Mouse (Mus musculus): ENCODE results near the gene Atg16l1. TPM values are rescaled to one million over a fixed set of nuclear protein-coding genes. Genes with fewer than 3 reads are reported as not detected.
"Not testable (repeated sequence)": the region's sequence is repeated elsewhere in the genome, so short reads cannot be mapped to it uniquely, and the experiment has no call there.

Gene Atg16l1
- total RNA-seq, 4 experiments from 2014 or later: 61.4 to 72.4 (median 68.5) TPM

DNA sequence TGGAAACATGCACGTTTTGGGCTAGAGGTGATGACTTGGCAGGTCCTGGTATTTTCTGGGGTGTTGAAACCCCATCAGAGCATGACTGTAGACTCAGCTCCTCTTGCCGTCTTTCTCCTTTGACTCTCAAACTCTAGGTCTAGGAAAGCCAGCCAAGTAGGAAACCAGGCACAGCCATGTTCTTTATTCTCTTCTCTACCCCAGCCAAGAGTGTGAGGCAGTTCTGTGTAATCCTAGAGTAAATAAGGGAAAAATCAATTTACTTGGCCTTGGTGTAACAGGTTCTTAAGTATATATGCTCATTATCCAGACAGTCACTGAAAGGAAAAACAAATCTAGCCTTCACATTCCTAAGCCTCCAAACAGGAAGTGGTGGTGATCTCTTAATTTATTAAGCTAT, 17.7 kb downstream of the Atg16l1 start:
- DNase-seq (ENCODE audit: low spot score in 2 of 2): no peak

DNA sequence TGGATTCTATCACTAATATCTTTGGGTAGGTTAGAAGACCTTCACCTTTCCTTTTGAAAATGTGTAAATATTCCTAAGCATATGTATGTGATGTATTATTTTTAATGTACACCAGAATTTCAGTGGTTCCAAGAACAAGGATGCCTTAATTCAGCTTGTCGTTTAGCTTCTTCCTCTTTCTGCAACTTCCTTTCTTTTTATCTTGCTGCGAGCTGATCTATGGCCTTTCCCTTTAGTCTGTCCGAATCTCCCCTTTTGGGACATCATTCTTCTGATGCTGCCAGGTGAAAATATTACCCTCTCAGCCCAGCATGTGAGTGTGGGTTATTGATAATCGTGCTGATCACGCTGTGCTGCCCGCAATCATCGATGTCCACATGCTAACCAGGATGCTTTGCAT, 19.2 kb downstream of the Atg16l1 start:
- no peak for DNase-seq (ENCODE audit: low spot score in 2 of 2)

DNA sequence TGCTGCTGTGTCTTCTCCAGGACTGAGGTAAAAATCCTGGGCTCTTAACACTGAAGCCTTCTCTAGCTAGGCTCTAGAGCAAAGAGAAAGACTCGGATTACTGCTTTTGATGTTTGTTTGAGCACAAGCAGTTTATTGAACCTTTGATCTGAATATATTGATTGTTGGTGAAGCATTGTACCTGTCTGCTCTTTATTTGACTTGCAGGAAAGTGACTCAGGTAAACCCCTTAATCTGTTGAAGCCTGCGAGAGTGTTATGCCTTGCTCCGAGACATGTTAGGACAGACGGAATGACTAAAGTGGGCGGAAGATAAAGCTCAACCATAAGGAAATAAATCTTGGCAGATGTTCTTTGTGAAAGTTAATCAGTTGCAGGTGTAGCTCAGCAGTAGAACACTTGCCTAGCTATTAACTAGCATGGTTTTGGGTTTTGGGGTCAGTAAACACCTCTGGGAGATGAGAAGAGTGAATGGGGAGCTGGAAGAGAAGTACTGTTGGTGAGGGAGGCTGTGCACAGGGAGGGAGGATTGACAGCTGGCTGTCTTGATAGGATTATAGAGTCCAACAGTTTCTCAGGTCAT, 23.6 kb downstream of the Atg16l1 start:
- DNase-seq (ENCODE audit: low spot score in 2 of 2): no peak

DNA sequence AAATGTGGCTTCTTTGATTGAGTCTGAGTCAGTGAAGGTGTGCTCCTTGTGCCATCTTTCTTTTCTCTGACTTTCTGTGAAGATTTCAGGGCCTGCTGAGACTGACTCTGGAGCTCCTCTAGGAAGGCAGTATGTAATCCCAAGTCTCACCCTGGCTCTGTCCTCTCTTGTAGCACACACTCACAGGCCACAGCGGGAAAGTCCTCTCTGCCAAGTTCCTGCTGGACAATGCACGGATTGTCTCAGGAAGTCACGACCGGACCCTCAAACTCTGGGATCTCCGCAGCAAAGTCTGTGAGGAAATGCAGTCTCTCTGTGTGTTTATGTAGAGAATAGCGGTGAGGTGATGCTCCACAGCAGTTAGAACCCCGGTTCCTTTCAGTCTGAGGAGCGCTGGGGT, 30.0 kb downstream of the Atg16l1 start:
- DNase-seq (ENCODE audit: low spot score in 2 of 2): no peak

DNA sequence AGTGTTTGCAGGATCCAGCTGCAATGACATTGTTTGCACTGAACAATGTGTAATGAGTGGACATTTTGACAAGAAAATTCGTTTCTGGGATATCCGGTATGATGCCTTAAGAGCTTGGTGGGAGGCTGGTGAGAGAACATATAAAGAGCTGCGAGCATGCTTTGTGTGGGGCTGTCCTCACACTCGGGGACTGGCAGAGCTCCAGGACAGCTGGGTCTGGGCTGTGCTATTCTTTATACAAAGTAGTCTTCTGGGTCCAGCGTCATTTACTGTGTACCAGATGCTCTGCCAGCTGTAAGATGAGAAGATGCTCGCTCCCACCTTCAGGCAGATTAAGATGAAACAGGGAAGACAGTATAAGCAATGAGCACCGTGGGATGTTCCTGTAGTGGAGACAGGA, 30.6 kb downstream of the Atg16l1 start:
- DNase-seq (ENCODE audit: low spot score in 2 of 2): peak in 1 of 2 experiments; percentile 75

DNA sequence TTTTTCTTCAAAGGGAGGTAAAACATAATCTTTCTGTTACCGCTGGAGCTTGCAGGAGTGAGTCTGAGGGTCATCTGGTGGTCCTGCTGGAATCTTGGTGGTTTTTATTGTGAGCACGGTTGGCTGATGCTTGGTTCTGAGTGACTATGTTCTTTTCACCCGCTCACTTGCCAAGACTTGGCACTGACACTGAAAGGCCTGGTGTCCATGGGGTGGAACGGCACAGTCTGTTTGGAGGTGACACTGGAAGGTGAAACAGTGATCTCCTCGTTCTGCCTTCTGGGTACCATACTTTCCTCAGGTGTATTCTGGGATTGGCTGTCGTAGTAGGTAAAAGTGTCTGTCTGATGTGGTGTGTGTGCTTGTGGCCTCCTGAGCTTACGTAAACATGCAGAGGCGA, 34.0 kb downstream of the Atg16l1 start:
- DNase-seq (ENCODE audit: low spot score in 2 of 2): no peak

DNA sequence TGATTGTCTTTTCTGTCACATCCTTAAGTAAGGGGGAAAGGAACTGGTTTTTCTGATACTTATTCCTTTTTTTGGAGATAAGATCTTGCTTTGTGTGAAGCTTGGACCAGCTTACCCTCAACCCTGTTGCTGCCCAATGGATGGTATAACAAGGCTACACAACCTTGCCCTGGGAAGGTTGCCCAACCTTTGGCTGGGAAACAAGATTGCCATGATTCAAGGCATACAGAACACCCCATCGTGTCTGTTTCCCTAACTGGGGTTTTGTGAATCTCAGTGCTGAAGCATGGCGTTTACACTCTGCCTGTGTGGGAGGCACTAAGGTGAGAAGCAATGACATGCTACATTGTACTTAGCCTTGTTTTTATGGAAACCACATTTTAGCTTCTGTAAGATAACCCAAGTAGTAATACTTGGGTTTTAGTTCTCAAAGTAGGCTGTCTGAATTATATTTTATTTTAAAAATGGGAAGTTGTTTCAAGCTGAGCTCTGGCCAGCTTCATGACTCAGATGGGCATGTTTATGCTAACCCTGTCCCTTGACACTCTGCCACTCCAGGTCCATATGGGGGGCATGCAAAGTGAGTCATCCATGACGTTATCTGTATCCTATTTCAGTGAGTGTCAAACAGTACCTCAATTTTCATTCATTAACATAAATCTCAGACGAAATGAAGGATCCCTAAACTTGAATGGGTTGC, 36.9 kb downstream of the Atg16l1 start:
- no peak for DNase-seq (ENCODE audit: low spot score in 2 of 2)

DNA sequence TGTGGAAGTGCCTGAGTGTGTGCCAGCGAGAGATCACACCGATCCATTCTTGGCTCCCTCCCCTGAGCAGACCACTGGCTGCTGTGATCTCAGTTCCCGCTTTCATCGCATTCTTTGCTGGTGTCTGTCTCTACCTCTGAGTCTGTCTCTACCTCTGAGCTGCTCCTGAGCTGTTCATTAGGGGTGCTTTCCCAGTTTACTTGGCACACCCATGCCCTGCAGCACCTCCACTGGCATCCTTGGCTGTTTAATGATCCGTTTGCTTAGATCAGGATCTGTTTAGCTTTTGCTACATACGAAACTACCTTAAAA, 37.4 kb downstream of the Atg16l1 start:
- no peak for DNase-seq (ENCODE audit: low spot score in 2 of 2)

DNA sequence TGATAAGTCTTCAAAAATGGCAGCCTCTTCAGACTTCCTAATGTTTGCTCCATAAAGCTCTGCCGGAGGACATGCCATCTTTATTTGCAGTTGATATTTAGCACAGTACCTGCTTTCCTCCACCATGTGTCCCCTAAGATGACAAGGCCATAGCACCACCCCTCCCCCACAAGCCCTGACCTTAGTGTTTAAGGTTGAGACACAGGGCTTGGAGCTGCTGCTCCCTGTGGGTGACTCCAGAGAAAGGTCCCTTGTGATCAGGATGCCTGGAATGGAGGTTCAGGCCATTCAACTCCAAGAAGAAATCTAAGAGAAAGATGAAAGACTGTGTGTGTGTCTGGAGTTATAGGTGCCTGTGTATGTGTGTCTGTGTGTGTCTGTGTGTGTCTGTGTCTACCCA, 42.0 kb downstream of the Atg16l1 start:
- no peak for DNase-seq (ENCODE audit: low spot score in 2 of 2)

DNA sequence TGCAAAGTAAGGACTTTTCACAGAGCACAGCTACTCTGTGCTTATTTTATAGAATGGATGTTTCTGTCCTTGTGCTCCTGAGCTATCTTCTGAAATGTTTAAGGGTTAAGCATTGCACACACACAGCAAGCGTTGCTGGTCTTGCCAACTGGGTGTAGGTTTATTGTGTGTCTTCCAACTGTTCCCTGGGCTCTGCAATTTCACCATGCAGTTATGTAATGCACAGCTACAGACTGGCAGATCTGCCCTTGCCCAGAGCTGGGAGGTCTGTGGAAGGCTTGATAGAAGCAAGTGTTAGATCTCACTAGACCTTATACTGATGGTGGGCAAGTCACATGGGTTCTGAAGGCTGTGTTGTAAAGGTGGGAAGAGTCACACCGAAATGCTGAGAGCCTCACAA, 42.6 kb downstream of the Atg16l1 start:
- no peak for DNase-seq (ENCODE audit: low spot score in 2 of 2)

DNA sequence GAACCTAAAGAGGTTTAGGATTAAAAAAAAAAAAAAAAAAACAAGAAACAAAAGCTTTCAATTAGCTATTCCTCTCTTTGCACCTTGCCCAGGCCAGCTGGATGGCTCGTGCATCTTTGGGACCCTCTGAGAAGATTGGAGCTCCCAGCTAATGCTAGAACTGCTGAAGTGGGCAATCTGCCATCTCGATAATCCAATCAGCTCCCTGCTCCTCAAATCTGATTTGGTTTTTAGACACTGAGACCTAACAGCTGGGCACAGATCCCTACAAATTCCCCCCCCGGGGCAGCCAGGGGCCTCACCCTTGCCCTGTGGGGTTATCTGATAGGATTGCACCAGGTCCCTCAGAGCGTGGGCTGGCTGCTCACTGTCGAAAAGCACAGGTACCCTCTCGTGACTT, 47.9 kb downstream of the Atg16l1 start, which contains the start of gene Sag:
Sag (plus strand) TSS at position 105 of the 400 bp plus-strand sequence.
- no peak for DNase-seq (ENCODE audit: low spot score in 2 of 2)

DNA sequence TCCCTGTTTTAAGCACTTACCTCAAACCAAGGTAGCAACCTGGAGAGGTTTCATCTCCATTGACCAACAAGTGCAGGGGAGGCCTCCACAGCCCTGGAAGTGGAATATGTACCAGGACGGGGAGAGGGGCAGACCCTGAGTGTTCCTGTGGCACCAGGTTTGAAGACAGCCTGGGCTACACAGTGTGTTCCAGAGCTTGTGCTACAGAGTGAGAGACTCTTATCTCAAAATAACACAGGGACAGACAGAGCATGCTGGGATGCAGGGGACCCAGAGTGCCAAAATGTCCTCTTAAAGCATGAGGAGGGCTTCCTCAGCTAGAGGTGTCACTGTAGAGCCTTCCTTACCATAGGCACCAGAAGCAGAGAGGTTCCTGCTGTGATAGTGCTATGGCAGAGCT, 52.1 kb downstream of the Atg16l1 start:
- DNase-seq (ENCODE audit: low spot score in 2 of 2): no peak

DNA sequence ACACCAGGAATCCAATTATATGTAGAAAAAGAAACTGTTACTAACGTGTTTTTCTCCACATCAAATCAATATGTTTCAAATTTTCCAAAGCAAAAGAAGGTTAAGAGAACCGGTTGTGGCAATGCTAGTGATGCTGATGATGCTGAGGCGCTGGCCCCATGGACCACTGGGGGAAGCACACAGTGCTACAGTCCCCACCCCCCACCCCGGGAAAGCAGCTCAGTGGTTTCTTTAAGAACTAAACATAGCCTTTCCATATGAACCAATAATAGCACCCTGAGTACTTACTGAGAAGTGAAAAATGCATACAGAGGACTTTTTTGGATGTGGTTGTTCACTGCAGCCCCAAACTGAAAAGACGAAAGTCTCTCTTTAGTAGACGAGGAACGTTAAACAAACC, 55.7 kb downstream of the Atg16l1 start:
- DNase-seq (ENCODE audit: low spot score in 2 of 2): no peak

DNA sequence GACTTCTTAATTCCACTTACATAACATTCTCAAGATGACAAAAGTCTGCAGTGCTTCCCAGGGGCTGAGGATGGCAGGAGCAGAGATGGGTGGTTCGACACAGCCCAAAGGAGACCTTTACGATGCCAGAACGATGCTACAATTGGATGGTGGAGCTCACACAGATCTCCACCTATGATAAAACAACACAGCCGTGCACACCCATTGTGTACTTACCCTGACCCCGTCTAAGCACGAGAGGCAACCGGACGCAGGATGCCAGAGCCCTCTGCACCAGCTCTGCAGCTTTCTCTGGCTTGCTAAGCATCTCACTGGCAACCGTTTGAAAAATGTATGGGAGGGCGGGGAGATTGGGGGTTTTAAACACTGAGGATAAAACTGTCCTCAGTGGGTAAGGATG, 56.4 kb downstream of the Atg16l1 start:
- DNase-seq (ENCODE audit: low spot score in 2 of 2): no peak

DNA sequence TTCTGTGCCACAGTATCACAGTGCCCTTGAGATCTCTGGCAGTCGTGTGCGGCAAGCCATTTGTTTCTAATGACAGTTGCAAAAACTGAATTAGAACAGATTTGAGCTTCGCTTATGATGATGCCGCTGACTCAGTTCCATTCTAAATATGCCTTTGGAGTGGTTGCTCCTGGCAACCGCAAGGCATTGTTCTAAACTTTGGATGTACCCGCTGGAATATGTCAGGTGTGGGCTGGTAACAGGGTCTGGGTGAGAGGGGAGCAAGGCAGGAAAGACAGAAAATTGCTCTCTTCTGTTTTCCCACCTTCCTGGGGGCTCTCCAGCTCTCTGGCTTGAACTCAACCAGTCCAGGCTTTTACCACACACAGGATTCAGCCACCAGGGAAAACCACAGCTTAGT, 57.5 kb downstream of the Atg16l1 start:
- DNase-seq (ENCODE audit: low spot score in 2 of 2): peak in 1 of 2 experiments; percentile 77

DNA sequence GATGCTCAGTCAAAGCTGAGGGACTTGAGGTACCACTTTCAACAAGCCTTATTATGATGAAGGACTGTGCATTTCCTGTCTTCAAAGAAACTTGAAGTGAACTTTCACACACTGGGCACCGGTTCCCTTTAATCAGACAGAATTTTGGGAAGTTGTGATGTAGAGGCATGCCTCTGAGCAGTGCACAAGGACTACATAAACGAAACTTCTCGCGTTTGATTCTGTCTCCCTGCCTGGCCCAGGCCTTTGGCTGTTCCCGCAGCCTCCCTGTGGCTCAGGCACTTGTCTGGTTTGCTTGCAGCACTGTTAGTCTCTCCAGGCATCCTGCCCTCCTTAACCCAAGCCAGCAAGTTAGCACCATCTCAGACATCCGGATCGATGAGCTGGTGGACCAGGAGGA, 58.0 kb downstream of the Atg16l1 start:
- DNase-seq (ENCODE audit: low spot score in 2 of 2): no peak

DNA sequence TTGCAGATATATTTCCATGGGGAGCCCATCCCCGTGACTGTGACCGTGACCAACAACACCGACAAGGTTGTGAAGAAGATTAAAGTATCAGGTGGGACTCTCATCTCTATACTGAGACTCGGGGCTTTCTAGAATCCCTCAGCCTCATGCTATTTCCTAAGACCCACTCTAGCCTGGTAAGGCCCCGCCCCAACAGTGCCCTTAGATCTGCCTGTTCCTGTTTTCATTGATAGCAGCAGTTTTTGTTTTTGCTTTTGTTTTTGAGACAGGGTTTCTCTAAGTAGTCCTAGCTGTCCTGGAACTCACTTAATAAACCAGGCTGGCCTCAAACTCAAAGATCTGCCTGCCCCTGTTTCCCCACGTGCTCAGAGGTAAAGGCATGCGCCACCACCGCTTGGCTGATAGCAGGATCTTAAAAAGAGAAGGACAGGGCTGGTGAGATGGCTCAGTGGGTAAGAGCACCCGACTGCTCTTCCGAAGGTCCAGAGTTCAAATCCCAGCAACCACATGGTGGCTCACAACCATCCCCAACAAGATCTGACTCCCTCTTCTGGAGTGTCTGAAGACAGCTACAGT, 68.8 kb downstream of the Atg16l1 start:
- no peak for DNase-seq (ENCODE audit: low spot score in 2 of 2)

DNA sequence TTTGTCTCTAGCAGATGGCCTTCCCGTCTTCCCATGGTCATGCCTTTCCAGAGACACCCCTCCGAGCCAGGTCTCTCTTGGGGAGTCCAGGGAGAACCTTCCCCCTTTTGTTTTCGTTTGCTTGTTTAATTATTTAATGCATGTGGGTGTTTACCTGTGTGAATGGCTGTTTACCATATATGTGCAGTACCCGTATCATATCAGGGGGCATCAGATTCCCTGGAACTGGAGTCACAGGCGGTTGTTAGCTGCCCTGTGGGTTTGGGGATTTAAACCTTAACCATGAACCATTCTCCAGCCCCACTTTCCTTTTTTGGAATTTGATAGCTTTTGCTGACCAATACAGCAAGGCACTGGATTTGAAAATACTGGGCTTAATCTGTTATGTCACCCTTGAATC, 69.6 kb downstream of the Atg16l1 start:
- no peak for DNase-seq (ENCODE audit: low spot score in 2 of 2)

DNA sequence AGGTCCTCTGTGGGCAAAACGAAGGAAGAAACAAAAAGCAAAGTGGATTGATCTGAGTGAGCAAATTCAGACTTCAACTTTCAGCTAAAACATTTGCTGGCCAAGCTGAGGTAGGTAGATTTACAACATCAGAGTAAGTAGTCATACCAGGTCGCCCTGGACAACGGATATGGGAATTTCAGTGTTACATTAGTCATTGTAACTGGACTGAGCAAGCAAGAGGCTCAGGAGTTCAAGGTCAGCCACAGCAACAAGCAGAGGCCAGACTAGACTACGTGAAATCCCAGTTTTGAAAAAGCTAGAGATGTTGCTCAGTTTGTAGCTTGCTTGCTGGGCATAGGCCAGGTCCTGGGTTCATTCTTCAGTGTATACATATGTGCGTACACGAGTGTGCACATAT, 70.3 kb downstream of the Atg16l1 start:
- DNase-seq (ENCODE audit: low spot score in 2 of 2): no peak

DNA sequence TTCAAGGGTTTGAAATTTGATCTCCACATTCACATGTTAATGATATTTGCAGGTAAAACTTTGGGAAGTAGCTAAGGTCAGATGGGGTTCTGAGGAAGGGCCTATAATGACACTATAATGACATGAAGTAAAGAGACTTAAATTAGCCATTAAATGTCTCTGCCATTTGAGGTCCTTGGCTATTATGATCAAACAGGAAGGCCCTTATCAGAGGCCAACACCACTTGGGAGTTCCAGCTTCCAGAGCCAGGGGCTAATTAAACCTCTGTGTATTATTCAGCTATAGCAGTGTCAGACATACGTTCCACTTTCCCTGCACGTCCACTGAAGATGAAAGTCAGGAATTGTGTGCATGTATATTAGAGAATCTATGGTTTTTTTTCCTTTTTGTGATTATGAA, 70.8 kb downstream of the Atg16l1 start:
- DNase-seq (ENCODE audit: low spot score in 2 of 2): no peak

DNA sequence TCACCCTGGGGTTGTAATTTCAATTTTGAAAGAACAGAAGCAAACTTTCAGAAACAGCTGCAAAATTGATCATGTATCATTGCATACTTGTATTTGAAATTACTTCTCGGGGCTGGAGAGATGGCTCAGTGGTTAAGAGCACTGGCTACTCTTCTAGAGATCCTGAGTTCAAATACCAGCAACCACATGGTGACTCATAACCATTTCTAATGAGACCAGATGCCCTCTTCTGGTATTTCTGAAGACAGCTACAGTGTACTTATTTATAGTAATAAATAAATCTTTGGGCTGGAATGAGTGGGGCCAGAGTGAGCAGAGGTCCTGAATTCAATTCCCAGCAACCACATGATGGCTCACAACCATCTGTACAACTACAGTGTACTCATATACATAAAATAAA, 71.8 kb downstream of the Atg16l1 start:
- not testable (repeated sequence) for DNase-seq (ENCODE audit: low spot score in 2 of 2)

DNA sequence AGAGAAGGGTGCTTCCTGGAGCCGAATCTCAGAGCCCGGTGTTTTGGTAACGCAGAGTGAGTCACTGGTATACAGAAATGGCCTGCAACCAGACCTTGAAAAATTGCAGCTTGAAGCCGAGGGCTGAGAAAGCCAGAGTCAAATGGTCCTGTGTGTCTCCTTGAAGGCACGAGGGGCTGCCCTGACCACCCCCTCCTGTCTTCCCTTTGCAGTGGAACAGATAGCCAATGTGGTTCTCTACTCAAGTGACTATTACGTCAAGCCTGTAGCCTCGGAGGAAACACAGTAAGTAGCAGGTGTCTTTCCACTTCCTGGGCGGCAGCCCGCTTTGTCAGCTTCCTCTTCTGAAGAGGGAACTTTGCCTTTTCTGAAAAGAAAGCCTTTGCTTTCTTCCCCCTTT, 72.5 kb downstream of the Atg16l1 start:
- no peak for DNase-seq (ENCODE audit: low spot score in 2 of 2)

DNA sequence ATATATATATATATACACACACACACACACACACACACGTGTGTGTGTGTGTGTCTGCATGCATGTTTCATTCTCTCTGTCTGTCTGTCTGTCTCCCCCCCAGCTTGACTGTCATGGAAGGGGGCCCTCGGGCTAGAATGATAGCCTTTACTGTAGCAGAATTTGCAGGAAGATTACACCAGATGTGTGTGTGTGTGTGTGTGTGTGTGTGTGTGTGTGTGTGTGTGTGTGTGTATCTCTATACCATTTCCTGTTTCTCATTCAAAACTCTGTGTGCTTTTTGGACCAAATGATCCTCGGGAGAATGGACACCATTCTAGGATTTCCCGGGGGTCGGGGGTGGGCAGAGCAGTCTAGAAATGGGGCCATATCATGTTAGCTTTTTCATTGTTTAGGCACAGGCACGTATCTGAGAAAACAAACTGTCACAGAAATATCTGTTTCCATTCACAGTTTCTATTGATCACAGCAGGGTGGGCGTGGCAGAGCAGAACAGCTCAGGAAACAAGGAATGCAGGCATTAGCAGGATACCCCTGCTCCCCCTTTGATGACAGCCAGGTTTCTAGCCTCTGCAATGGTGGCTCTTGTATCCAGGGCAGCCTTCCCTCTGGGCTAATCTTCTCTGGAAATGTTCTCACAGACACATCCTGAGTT, 73.4 kb downstream of the Atg16l1 start:
- no peak for DNase-seq (ENCODE audit: low spot score in 2 of 2)
